In genomic region chr6:44092336-44092735, GRCm38 (mm10) we compare ENCODE assay signal across 13 mouse cellular contexts.
DNase-seq lines count a peak whose midpoint lies in the region; ATAC-seq and TF ChIP-seq lines count a peak whose summit lies in the region.
"Had no signal": no experiment of that assay in that cellular context is flagged by ENCODE, and none has a peak within 500 bp of the region (broad histone marks: within the 10 kb centered on the region; RNA-seq: fewer than 3 reads in every experiment).

No protein-coding gene starts in this region.

- ATAC-seq in hindbrain, embryonic 11.5 days (ENCODE audit: low FRiP score), result no peak
- ATAC-seq in hindbrain, embryonic 12.5 days (ENCODE audit: low FRiP score), result no peak
- no peak for ATAC-seq in midbrain, embryonic 14.5 days (ENCODE audit: low FRiP score, low TSS enrichment)
- ATAC-seq: intestine, embryonic 15.5 days had no signal

- no peaks in the 10 kb centered on the region for H3K27me3 ChIP-seq in hindbrain, embryonic 11.5 days (ENCODE audit: control insufficient read depth, insufficient read depth, low read length)
- H3K27me3 ChIP-seq in hindbrain, embryonic 12.5 days, result no peaks in the 10 kb centered on the region
- H3K27me3 ChIP-seq in midbrain, embryonic 14.5 days (ENCODE audit: control insufficient read depth, insufficient read depth, low read length), result no peaks in the 10 kb centered on the region
- no peaks in the 10 kb centered on the region for H3K27me3 ChIP-seq in midbrain, embryonic 10.5 days (ENCODE audit: low read depth, poor library complexity, severe bottlenecking)
- H3K27me3 ChIP-seq: embryonic facial prominence, embryonic 12.5 days; heart, embryonic 15.5 days; intestine, embryonic 15.5 days; stomach, embryonic 15.5 days had no signal

- H3K4me3 ChIP-seq in hindbrain, embryonic 11.5 days (ENCODE audit: low read depth, low read length), result no peak overlapping the region
- no peak overlapping the region for H3K4me3 ChIP-seq in hindbrain, embryonic 12.5 days
- no peak overlapping the region for H3K4me3 ChIP-seq in midbrain, embryonic 14.5 days (replicated peaks; ENCODE audit: low read depth, low read length)
- H3K4me3 ChIP-seq in midbrain, embryonic 10.5 days, result no peak overlapping the region
- H3K4me3 ChIP-seq: embryonic facial prominence, embryonic 12.5 days; heart, embryonic 15.5 days; intestine, embryonic 15.5 days; stomach, embryonic 15.5 days had no signal

- H3K4me2 ChIP-seq in hindbrain, embryonic 11.5 days (replicated peaks; ENCODE audit: low read depth, low read length), result no peak overlapping the region
- no peak overlapping the region for H3K4me2 ChIP-seq in hindbrain, embryonic 12.5 days (replicated peaks)
- H3K4me2 ChIP-seq in midbrain, embryonic 14.5 days (ENCODE audit: low read length), result no peak overlapping the region
- H3K4me2 ChIP-seq: embryonic facial prominence, embryonic 12.5 days; heart, embryonic 15.5 days; intestine, embryonic 15.5 days; stomach, embryonic 15.5 days had no signal

- no peaks in the 10 kb centered on the region for H3K36me3 ChIP-seq in hindbrain, embryonic 11.5 days (ENCODE audit: control insufficient read depth, insufficient read depth, low read length)
- no peaks in the 10 kb centered on the region for H3K36me3 ChIP-seq in hindbrain, embryonic 12.5 days
- no peaks in the 10 kb centered on the region for H3K36me3 ChIP-seq in midbrain, embryonic 14.5 days (ENCODE audit: control insufficient read depth, insufficient read depth, low read length)
- no peaks in the 10 kb centered on the region for H3K36me3 ChIP-seq in midbrain, embryonic 10.5 days
- H3K36me3 ChIP-seq: embryonic facial prominence, embryonic 12.5 days; heart, embryonic 15.5 days; intestine, embryonic 15.5 days; stomach, embryonic 15.5 days had no signal

- WGBS in hindbrain, embryonic 11.5 days, result 47% methylated on average over 2 of the region's 2 CpGs
- 55% methylated on average over 2 of the region's 2 CpGs for WGBS in hindbrain, embryonic 12.5 days
- 42% methylated on average over 2 of the region's 2 CpGs for WGBS in midbrain, embryonic 14.5 days
- WGBS in midbrain, embryonic 10.5 days, result 48% methylated on average over 2 of the region's 2 CpGs

- TF ChIP-seq CTCF in brain, embryonic 14.5 days (IDR thresholded peaks at IDR 0.05; ENCODE audit: borderline replicate concordance, extremely low read depth, insufficient read depth, insufficient read length), result no peak

- H3K4me1 ChIP-seq in hindbrain, embryonic 11.5 days (replicated peaks; ENCODE audit: control insufficient read depth, insufficient read depth, low read length), result no peaks in the 10 kb centered on the region
- no peaks in the 10 kb centered on the region for H3K4me1 ChIP-seq in hindbrain, embryonic 12.5 days
- no peaks in the 10 kb centered on the region for H3K4me1 ChIP-seq in midbrain, embryonic 14.5 days (ENCODE audit: control insufficient read depth, insufficient read depth, low read length)
- H3K4me1 ChIP-seq in midbrain, embryonic 10.5 days, result no peaks in the 10 kb centered on the region
- H3K4me1 ChIP-seq: embryonic facial prominence, embryonic 12.5 days; heart, embryonic 15.5 days; intestine, embryonic 15.5 days; stomach, embryonic 15.5 days had no signal

- no peak for TF ChIP-seq POLR2A in brain, embryonic 14.5 days (IDR thresholded peaks at IDR 0.05; ENCODE audit: borderline replicate concordance, extremely low read depth, insufficient read depth, insufficient read length, poor library complexity, severe bottlenecking)

- H3K9ac ChIP-seq in hindbrain, embryonic 11.5 days (ENCODE audit: low read depth, low read length), result no peak overlapping the region
- H3K9ac ChIP-seq in hindbrain, embryonic 12.5 days, result no peak overlapping the region
- no peak overlapping the region for H3K9ac ChIP-seq in midbrain, embryonic 14.5 days (replicated peaks; ENCODE audit: low read length)
- H3K9ac ChIP-seq: embryonic facial prominence, embryonic 12.5 days; heart, embryonic 15.5 days; intestine, embryonic 15.5 days; stomach, embryonic 15.5 days had no signal

- H3K27ac ChIP-seq in hindbrain, embryonic 11.5 days (ENCODE audit: low read depth, low read length), result no peak overlapping the region
- H3K27ac ChIP-seq in hindbrain, embryonic 12.5 days, result no peak overlapping the region
- no peak overlapping the region for H3K27ac ChIP-seq in midbrain, embryonic 14.5 days (replicated peaks; ENCODE audit: low read depth, low read length)
- no peak overlapping the region for H3K27ac ChIP-seq in midbrain, embryonic 10.5 days (replicated peaks)
- H3K27ac ChIP-seq: embryonic facial prominence, embryonic 12.5 days; heart, embryonic 15.5 days; intestine, embryonic 15.5 days; stomach, embryonic 15.5 days had no signal

- H3K9me3 ChIP-seq in hindbrain, embryonic 11.5 days (ENCODE audit: control insufficient read depth, low read length), result no peaks in the 10 kb centered on the region
- no peaks in the 10 kb centered on the region for H3K9me3 ChIP-seq in hindbrain, embryonic 12.5 days (replicated peaks)
- no peaks in the 10 kb centered on the region for H3K9me3 ChIP-seq in midbrain, embryonic 14.5 days (ENCODE audit: control insufficient read depth, low read length)
- no peaks in the 10 kb centered on the region for H3K9me3 ChIP-seq in midbrain, embryonic 10.5 days (replicated peaks)
- H3K9me3 ChIP-seq: embryonic facial prominence, embryonic 12.5 days; heart, embryonic 15.5 days; intestine, embryonic 15.5 days; stomach, embryonic 15.5 days had no signal

- peak; percentile 1 for DNase-seq in hindbrain, embryonic 11.5 days (ENCODE audit: low spot score)
- peak; percentile 70 for DNase-seq in midbrain, embryonic 14.5 days
- no peak for DNase-seq in midbrain, embryonic 10.5 days (ENCODE audit: low spot score)
- DNase-seq in brain, embryonic 14.5 days (ENCODE audit: low read depth), result peak; percentile 50
- DNase-seq in right cerebral cortex, postnatal 4 days, result peak; percentile 13
- no peak for DNase-seq in kidney, adult 9 months
- DNase-seq: gastrocnemius, postnatal 14 days; thymus, postnatal 4 days had no signal

Comparison
In these comparisons a context has a peak if more than half of its experiments do, and no peak if none do; other contexts are left out.
1. DNase-seq: peak in hindbrain, embryonic 11.5 days (single experiment), midbrain, embryonic 14.5 days (single experiment), brain, embryonic 14.5 days (single experiment) and right cerebral cortex, postnatal 4 days (single experiment); none in midbrain, embryonic 10.5 days (single experiment) and kidney, adult 9 months (single experiment).